Mouse (Mus musculus) kidney, adult 2 months (tissue): ENCODE data around the gene Lrr1. TPM values are rescaled to one million over a fixed set of nuclear protein-coding genes. Genes with fewer than 3 reads are reported as not detected.

ENCODE experiments used
- DNase-seq: peaks from one replicate; pipeline ENCODE4 v3.0.0; 2021
- H3K27ac ChIP-seq: fragments of 200-500 bp; 2 replicates; pipeline ENCODE4 v1.5.1; 2012; ENCODE audit warnings: low read depth, low read length, control low read depth, inconsistent platforms; ENCODE audit not compliant: insufficient read depth
- H3K27me3 ChIP-seq: fragments of 200-500 bp; replicated peaks from 2 replicates; pipeline ENCODE4 v1.6.1; 2012; ENCODE audit warnings: mild to moderate bottlenecking, moderate library complexity, low read length, inconsistent platforms; ENCODE audit not compliant: control insufficient read depth, insufficient read depth
- H3K36me3 ChIP-seq: fragments of 200-500 bp; 2 replicates; pipeline ENCODE4 v1.6.1; 2012; ENCODE audit warnings: mild to moderate bottlenecking, moderate library complexity, low read length, inconsistent platforms; ENCODE audit not compliant: control insufficient read depth, insufficient read depth
- H3K4me1 ChIP-seq: fragments of 200-500 bp; 2 replicates; pipeline ENCODE4 v1.6.1; 2011; ENCODE audit warnings: low read length; ENCODE audit not compliant: control insufficient read depth, insufficient read depth
- H3K4me3 ChIP-seq: fragments of 200-500 bp; 2 replicates; pipeline ENCODE4 v1.5.1; 2011; ENCODE audit warnings: mild to moderate bottlenecking, low read depth, low read length, control low read depth; ENCODE audit not compliant: insufficient read depth
- CTCF ChIP-seq: fragments of 200-500 bp; conservative IDR thresholded peaks from 2 replicates; pipeline ENCODE4 v1.5.1; 2011; ENCODE audit warnings: low read depth, mild to moderate bottlenecking, control low read depth, low read length, moderate library complexity, mixed read lengths; ENCODE audit not compliant: insufficient read depth, insufficient read length
- POLR2A ChIP-seq: fragments of 200-500 bp; IDR thresholded peaks from one replicate; pipeline ENCODE4 v1.6.1; 2011; ENCODE audit warnings: low read depth, low read length, control low read depth
- WGBS: fragments of 180-500 bp; shearing (Covaris S2); methylation state at CpG from one replicate; pipeline ENCODE4 v1.1.7; 2018; 5-methylcytosine and 5-hydroxymethylcytosine counted together
- polyA plus RNA-seq: library from polyadenylated mRNA; depleted of rRNA; stranded (reverse); fragments of >200 nt; gene quantifications from 2 replicates; pipeline ENCODE4 v1.2.3, GENCODE M21; 2012; rRNA removed

Lrr1 gene
- polyA plus RNA-seq = 0.14 TPM in 1 of 2 replicates, not detected in the other

GRCm38 (mm10) chr12:69168461-69169106, at the start of gene Lrr1:
Gene Lrr1 (plus strand): TSS chr12:69168814.
- DNase-seq = peak; percentile 91
- Histone ChIP-seq H3K36me3 (no peaks in the 10 kb centered on the region), H3K4me3 (peak within 1 kb of the TSS; percentile 73), H3K4me1 (0 out of 2 replicates have a peak, but pooled peaks cover 2% of the 10 kb centered on the region), H3K27ac (peak within 1 kb of the TSS; percentile 90), H3K27me3 (no peaks in the 10 kb centered on the region)
- under 1% methylated on average over 40 of the region's 40 CpGs for WGBS
- no peak for TF ChIP-seq CTCF
- no peak for TF ChIP-seq POLR2A

GRCm38 (mm10) chr12:69119908-69120307, 48.7 kb upstream of the Lrr1 start:
- Histone ChIP-seq H3K27me3 (no peaks in the 10 kb centered on the region), H3K27ac (no peak overlapping the region), H3K4me3 (no peak overlapping the region), H3K36me3 (no peaks in the 10 kb centered on the region), H3K4me1 (no peaks in the 10 kb centered on the region)
- TF ChIP-seq CTCF = no peak
- WGBS = 83% methylated on average over 6 of the region's 6 CpGs
- no peak for DNase-seq

- Histone ChIP-seq H3K4me3 (no peak overlapping the region), H3K27me3 (no peaks in the 10 kb centered on the region), H3K36me3 (no peaks in the 10 kb centered on the region), H3K4me1 (no peaks in the 10 kb centered on the region), H3K27ac (no peak overlapping the region)
- TF ChIP-seq CTCF (no peak), POLR2A (no peak)
- whole genome bisulfite sequencing = 86% methylated on average over 11 of the region's 11 CpGs
- DNase-seq = no peak
Measured at GRCm38 (mm10) chr12:69122801-69123200, 45.8 kb upstream of the Lrr1 start.

GRCm38 (mm10) chr12:69125066-69125465, 43.5 kb upstream of the Lrr1 start:
- Histone ChIP-seq H3K4me1 (no peaks in the 10 kb centered on the region), H3K27ac (no peak overlapping the region), H3K4me3 (no peak overlapping the region), H3K27me3 (no peaks in the 10 kb centered on the region), H3K36me3 (no peaks in the 10 kb centered on the region)
- no peak for DNase-seq
- WGBS = 85% methylated on average over 5 of the region's 5 CpGs
- TF ChIP-seq POLR2A (no peak), CTCF (no peak)

GRCm38 (mm10) chr12:69127170-69127569, 41.4 kb upstream of the Lrr1 start:
- no peak for TF ChIP-seq POLR2A
- peak; percentile 67 for TF ChIP-seq CTCF
- DNase-seq = peak; percentile 31
- Histone ChIP-seq H3K36me3 (no peaks in the 10 kb centered on the region), H3K27me3 (no peaks in the 10 kb centered on the region), H3K4me3 (no peak overlapping the region), H3K27ac (no peak overlapping the region), H3K4me1 (no peaks in the 10 kb centered on the region)
- WGBS = 86% methylated on average over 5 of the region's 5 CpGs

- no peak for DNase-seq
- Histone ChIP-seq H3K27ac (no peak overlapping the region), H3K4me3 (no peak overlapping the region), H3K36me3 (no peaks in the 10 kb centered on the region), H3K27me3 (no peaks in the 10 kb centered on the region), H3K4me1 (no peaks in the 10 kb centered on the region)
- 80% methylated on average over 3 of the region's 3 CpGs for WGBS
- TF ChIP-seq POLR2A (no peak), CTCF (no peak)
Measured at GRCm38 (mm10) chr12:69127626-69128025, 41.0 kb upstream of the Lrr1 start.

- Histone ChIP-seq H3K27me3 (no peaks in the 10 kb centered on the region), H3K4me1 (no peaks in the 10 kb centered on the region), H3K36me3 (no peaks in the 10 kb centered on the region), H3K27ac (no peak overlapping the region), H3K4me3 (no peak overlapping the region)
- TF ChIP-seq POLR2A = no peak
- TF ChIP-seq CTCF = no peak
- peak; percentile 2 for DNase-seq
- WGBS = 41% methylated on average over 18 of the region's 18 CpGs
Measured at GRCm38 (mm10) chr12:69129634-69130310, 38.8 kb upstream of the Lrr1 start.
